Mouse (Mus musculus): ENCODE data around the gene Ptprg.

DNA sequence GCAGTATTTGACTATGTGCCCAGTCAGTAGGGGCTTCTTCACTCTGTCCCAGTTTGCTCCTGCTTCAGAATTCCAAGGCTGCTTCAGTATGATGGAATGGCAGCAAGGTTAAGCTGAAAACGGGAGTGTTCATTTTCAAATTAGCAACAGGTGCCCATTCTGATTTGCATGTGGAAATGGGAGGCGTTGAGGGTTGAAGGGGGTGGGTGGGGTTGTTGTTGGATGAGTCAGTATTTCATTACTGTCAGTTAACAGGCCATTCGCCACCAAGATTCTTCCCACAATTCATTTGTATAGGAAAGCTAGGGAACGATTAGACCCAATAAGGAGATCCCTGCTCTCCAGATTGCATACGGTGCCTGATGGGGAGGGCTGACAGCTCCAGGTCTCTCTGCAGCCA lies 668.2 kb downstream of the Ptprg start:
- TF ChIP-seq CTCF (IDR thresholded peaks at IDR 0.05; ENCODE audit: borderline replicate concordance, insufficient read depth, low read depth, low read length) (no peak), POLR2A (IDR thresholded peaks at IDR 0.05; ENCODE audit: borderline replicate concordance, insufficient read depth, low read length) (no peak)

Data from cerebellum, adult 2 months (tissue).